Mouse (Mus musculus): ENCODE measurements around the gene Dok7.

GRCm38 (mm10) chr5:35033619-35034018, 22.9 kb upstream of the Dok7 start:
- TF ChIP-seq HCFC1 (IDR thresholded peaks at IDR 0.05; ENCODE audit: low read depth, low read length): no peak
- TF ChIP-seq SIN3A (IDR thresholded peaks at IDR 0.05; ENCODE audit: low read length): no peak
- TF ChIP-seq CTCF (conservative IDR thresholded peaks at IDR 0.05 in 1 of 2, IDR thresholded peaks at IDR 0.05 in 1 of 2; ENCODE audit: low read depth in 2 of 2, low read length in 2 of 2): no peak
- TF ChIP-seq ZMIZ1 (IDR thresholded peaks at IDR 0.05; ENCODE audit: low read depth, low read length): no peak
- no peak for TF ChIP-seq ZKSCAN1 (IDR thresholded peaks at IDR 0.05; ENCODE audit: borderline replicate concordance, low read depth, low read length)
